Mouse (Mus musculus) embryonic facial prominence, embryonic 12.5 days (tissue): ENCODE results near the gene Sox13. TPM values are rescaled to one million over a fixed set of nuclear protein-coding genes. Genes with fewer than 3 reads are reported as not detected.

Experiments
- ATAC-seq: fragments of 200-750 bp; cut with Nextera tagmentation; 2 replicates; pipeline ENCODE4 v1.8.0; 2017; ENCODE audit not compliant: insufficient number of reproducible peaks, insufficient read depth, low FRiP score, low TSS enrichment
- H3K27ac ChIP-seq: fragments of 300-500 bp; sonication (generic); 2 replicates; pipeline ENCODE4 v1.5.1; 2016; ENCODE audit warnings: mild to moderate bottlenecking
- H3K27me3 ChIP-seq: fragments of 300-500 bp; sonication (generic); 2 replicates; pipeline ENCODE4 v1.6.1; 2016; ENCODE audit warnings: mild to moderate bottlenecking, moderate library complexity
- H3K36me3 ChIP-seq: fragments of 300-500 bp; sonication (generic); 2 replicates; pipeline ENCODE4 v1.6.1; 2016; ENCODE audit warnings: mild to moderate bottlenecking
- H3K4me1 ChIP-seq: fragments of 300-500 bp; sonication (generic); 2 replicates; pipeline ENCODE4 v1.6.1; 2016
- H3K4me2 ChIP-seq: fragments of 300-500 bp; sonication (generic); replicated peaks from 2 replicates; pipeline ENCODE4 v1.6.1; 2016; ENCODE audit warnings: mild to moderate bottlenecking, moderate library complexity
- H3K4me3 ChIP-seq: fragments of 300-500 bp; sonication (generic); 2 replicates; pipeline ENCODE4 v1.5.1; 2016; ENCODE audit warnings: mild to moderate bottlenecking
- H3K9ac ChIP-seq: fragments of 300-500 bp; sonication (generic); 2 replicates; pipeline ENCODE4 v1.6.1; 2016; ENCODE audit warnings: mild to moderate bottlenecking, moderate library complexity
- H3K9me3 ChIP-seq: fragments of 300-500 bp; sonication (generic); 2 replicates; pipeline ENCODE4 v1.6.1; 2016; ENCODE audit warnings: mild to moderate bottlenecking, moderate library complexity
- WGBS: fragments of 180-500 bp; shearing (Covaris S2); methylation state at CpG from one replicate; pipeline ENCODE4 v1.1.7; 2016; 5-methylcytosine and 5-hydroxymethylcytosine counted together
- polyA plus RNA-seq: library from polyadenylated mRNA; unstranded; fragments of >200 nt; fragmentation: Nextera tagmentation; extraction: Ambion mirVana; gene quantifications from 2 replicates; pipeline ENCODE4 v1.2.1, GENCODE M21; 2016

Gene Sox13
- polyA plus RNA-seq, 1 experiment from 2014 or later, result 9.4 TPM

DNA sequence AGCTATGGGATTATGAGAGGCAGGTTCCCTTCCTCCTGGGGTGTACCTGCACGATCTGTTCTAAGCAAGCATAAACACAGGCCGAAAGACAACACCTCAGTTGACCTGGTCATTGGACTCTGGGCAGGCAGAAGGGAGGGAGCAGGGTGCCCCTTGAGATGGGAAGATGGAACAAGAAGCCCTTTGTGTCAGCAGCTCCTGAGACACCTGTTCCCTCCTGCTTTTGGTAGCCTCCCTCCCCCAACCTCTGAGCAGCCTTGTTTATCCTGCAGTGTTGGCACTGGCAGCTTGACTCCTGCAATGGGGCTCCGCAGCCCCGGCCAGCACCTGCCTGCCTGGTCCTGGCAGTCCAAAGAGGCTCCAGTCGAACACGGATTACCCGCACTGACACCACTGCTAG lies 9.1 kb downstream of the Sox13 start:
- no peaks in the 10 kb centered on the region for H3K36me3 ChIP-seq
- no peak overlapping the region for H3K27ac ChIP-seq
- no peak overlapping the region for H3K4me2 ChIP-seq
- H3K9me3 ChIP-seq, result no peaks in the 10 kb centered on the region
- H3K9ac ChIP-seq, result no peak overlapping the region
- H3K4me3 ChIP-seq, result no peak overlapping the region
- H3K27me3 ChIP-seq, result no peaks in the 10 kb centered on the region
- ATAC-seq, result no peak
- H3K4me1 ChIP-seq, result peaks cover 19% of the 10 kb centered on the region
- WGBS, result 41% methylated on average over 7 of the region's 7 CpGs

DNA sequence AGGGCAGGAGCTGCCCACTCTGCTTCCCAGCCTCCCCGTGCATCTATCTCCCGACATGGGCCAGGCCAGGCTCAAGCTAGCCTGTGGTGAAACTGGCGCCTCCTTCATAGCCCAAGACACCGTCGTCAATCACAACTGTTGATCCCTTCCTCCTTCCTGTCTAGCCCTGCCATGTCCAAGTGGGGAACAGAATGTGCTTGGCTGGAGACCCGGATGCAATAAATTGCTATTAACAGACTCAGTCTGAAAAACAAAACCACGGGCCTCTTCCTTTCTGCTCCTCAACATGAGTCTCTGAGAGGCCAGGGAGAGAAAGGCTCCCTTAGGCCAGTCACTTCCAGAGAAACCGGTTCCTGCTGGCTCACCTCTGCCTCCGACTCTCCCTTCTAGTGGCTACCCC lies 11.2 kb downstream of the Sox13 start:
- H3K9ac ChIP-seq, result no peak overlapping the region
- H3K4me3 ChIP-seq, result no peak overlapping the region
- H3K4me2 ChIP-seq, result no peak overlapping the region
- H3K36me3 ChIP-seq, result no peaks in the 10 kb centered on the region
- H3K9me3 ChIP-seq, result no peaks in the 10 kb centered on the region
- no peak overlapping the region for H3K27ac ChIP-seq
- H3K4me1 ChIP-seq, result peaks cover 25% of the 10 kb centered on the region
- no peaks in the 10 kb centered on the region for H3K27me3 ChIP-seq
- no peak for ATAC-seq
- WGBS, result 79% methylated on average over 9 of the region's 9 CpGs

GRCm38 (mm10) chr1:133411506-133412147 lies 12.6 kb downstream of the Sox13 start:
- Histone ChIP-seq H3K4me1 (peaks cover 19% of the 10 kb centered on the region), H3K4me3 (no peak overlapping the region), H3K9me3 (no peaks in the 10 kb centered on the region), H3K9ac (no peak overlapping the region), H3K36me3 (no peaks in the 10 kb centered on the region), H3K27ac (no peak overlapping the region), H3K4me2 (no peak overlapping the region), H3K27me3 (no peaks in the 10 kb centered on the region)
- no peak for ATAC-seq
- WGBS, result 83% methylated on average over 8 of the region's 8 CpGs

DNA sequence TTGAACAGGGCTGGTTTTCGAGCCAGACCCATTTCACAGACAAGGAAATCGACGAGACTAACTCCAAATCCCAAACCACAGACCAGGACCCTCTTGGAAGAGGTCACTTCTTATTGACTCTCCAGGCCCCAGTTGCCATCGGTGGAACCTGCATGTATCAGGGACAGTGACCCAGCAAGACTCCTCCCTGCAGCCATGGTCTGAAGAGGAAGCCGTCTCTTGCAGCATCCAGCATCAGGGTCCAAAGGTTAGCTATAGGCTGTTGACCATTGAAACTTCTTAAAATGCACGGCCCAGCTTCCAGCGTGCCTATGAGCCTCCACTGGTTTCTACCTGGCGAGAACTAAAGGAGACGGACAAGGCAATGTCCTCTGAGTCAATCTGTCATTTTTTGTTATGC lies 14.4 kb downstream of the Sox13 start:
- H3K4me1 ChIP-seq, result peaks cover 16% of the 10 kb centered on the region
- H3K27me3 ChIP-seq, result no peaks in the 10 kb centered on the region
- WGBS, result 53% methylated on average over 9 of the region's 9 CpGs
- H3K27ac ChIP-seq, result no peak overlapping the region
- no peak overlapping the region for H3K4me3 ChIP-seq
- no peak overlapping the region for H3K4me2 ChIP-seq
- H3K9me3 ChIP-seq, result no peaks in the 10 kb centered on the region
- H3K9ac ChIP-seq, result no peak overlapping the region
- no peak for ATAC-seq
- H3K36me3 ChIP-seq, result no peaks in the 10 kb centered on the region

DNA sequence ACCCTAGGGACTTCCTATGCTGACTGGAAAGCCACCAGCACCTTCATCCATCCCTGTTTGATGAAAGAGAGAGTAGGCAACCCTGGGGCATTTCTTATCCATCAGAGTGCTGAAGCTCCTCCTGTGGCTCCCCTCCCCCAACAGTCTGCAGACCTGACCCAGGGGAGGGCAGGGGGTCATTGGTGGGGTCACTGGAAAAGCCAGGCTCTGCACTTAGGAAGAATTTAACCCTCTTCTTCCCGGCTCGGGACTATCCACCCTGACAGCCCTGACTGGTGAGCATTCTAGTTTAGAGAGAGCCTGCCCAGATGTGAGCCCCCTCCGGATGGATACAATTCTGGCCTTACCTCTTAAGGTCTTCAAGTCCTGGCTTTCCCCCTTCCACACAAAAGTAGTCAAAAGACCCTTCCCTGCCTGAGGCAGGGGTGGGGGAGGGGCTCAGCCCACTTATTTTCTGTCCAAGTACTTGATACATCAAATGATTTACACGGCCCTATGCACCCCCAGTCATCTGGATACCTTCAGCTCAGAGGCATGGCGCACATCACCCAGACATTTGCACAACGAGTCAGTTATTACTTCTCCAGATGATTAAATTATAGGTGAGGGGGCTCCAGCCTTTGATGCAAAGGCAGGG lies 15.2 kb downstream of the Sox13 start:
- H3K36me3 ChIP-seq, result no peaks in the 10 kb centered on the region
- no peak overlapping the region for H3K4me3 ChIP-seq
- no peaks in the 10 kb centered on the region for H3K27me3 ChIP-seq
- no peaks in the 10 kb centered on the region for H3K9me3 ChIP-seq
- peaks cover 16% of the 10 kb centered on the region for H3K4me1 ChIP-seq
- WGBS, result 3% methylated on average over 6 of the region's 6 CpGs
- no peak overlapping the region for H3K4me2 ChIP-seq
- no peak overlapping the region for H3K9ac ChIP-seq
- H3K27ac ChIP-seq, result no peak overlapping the region
- no peak for ATAC-seq

GRCm38 (mm10) chr1:133408321-133408720 lies 15.9 kb downstream of the Sox13 start:
- H3K4me2 ChIP-seq, result no peak overlapping the region
- WGBS, result 25% methylated on average over 9 of the region's 9 CpGs
- no peak overlapping the region for H3K9ac ChIP-seq
- H3K27me3 ChIP-seq, result no peaks in the 10 kb centered on the region
- no peaks in the 10 kb centered on the region for H3K9me3 ChIP-seq
- peaks cover 16% of the 10 kb centered on the region for H3K4me1 ChIP-seq
- H3K4me3 ChIP-seq, result no peak overlapping the region
- no peak overlapping the region for H3K27ac ChIP-seq
- no peaks in the 10 kb centered on the region for H3K36me3 ChIP-seq
- ATAC-seq, result no peak

- peak overlapping the region; percentile 36; the same call in 1 of the 2 replicates for H3K27ac ChIP-seq
- H3K27me3 ChIP-seq, result no peaks in the 10 kb centered on the region
- no peak overlapping the region for H3K4me2 ChIP-seq
- H3K9ac ChIP-seq, result no peak overlapping the region
- no peaks in the 10 kb centered on the region for H3K36me3 ChIP-seq
- 61% methylated on average over 6 of the region's 6 CpGs for WGBS
- H3K9me3 ChIP-seq, result no peaks in the 10 kb centered on the region
- peaks cover 16% of the 10 kb centered on the region for H3K4me1 ChIP-seq
- no peak for ATAC-seq
- H3K4me3 ChIP-seq, result no peak overlapping the region
Measured at GRCm38 (mm10) chr1:133407436-133407835, 16.7 kb downstream of the Sox13 start.

- no peak overlapping the region for H3K9ac ChIP-seq
- ATAC-seq, result no peak
- H3K4me3 ChIP-seq, result no peak overlapping the region
- H3K36me3 ChIP-seq, result no peaks in the 10 kb centered on the region
- H3K4me2 ChIP-seq, result no peak overlapping the region
- H3K4me1 ChIP-seq, result peaks cover 16% of the 10 kb centered on the region
- WGBS, result 74% methylated on average over 7 of the region's 7 CpGs
- H3K27ac ChIP-seq, result peak overlapping the region; percentile 36; the same call in 1 of the 2 replicates
- no peaks in the 10 kb centered on the region for H3K27me3 ChIP-seq
- no peaks in the 10 kb centered on the region for H3K9me3 ChIP-seq
Measured at GRCm38 (mm10) chr1:133406614-133407013, 17.6 kb downstream of the Sox13 start.

GRCm38 (mm10) chr1:133404005-133404404 lies 20.2 kb downstream of the Sox13 start:
- Histone ChIP-seq H3K4me1 (peaks cover 11% of the 10 kb centered on the region), H3K9ac (no peak overlapping the region), H3K36me3 (no peaks in the 10 kb centered on the region), H3K27me3 (no peaks in the 10 kb centered on the region), H3K9me3 (no peaks in the 10 kb centered on the region), H3K27ac (no peak overlapping the region), H3K4me2 (no peak overlapping the region), H3K4me3 (no peak overlapping the region)
- ATAC-seq, result no peak
- WGBS, result 87% methylated on average over 4 of the region's 4 CpGs

GRCm38 (mm10) chr1:133400014-133400725 lies 24.0 kb downstream of the Sox13 start:
- WGBS, result 74% methylated on average over 13 of the region's 13 CpGs

DNA sequence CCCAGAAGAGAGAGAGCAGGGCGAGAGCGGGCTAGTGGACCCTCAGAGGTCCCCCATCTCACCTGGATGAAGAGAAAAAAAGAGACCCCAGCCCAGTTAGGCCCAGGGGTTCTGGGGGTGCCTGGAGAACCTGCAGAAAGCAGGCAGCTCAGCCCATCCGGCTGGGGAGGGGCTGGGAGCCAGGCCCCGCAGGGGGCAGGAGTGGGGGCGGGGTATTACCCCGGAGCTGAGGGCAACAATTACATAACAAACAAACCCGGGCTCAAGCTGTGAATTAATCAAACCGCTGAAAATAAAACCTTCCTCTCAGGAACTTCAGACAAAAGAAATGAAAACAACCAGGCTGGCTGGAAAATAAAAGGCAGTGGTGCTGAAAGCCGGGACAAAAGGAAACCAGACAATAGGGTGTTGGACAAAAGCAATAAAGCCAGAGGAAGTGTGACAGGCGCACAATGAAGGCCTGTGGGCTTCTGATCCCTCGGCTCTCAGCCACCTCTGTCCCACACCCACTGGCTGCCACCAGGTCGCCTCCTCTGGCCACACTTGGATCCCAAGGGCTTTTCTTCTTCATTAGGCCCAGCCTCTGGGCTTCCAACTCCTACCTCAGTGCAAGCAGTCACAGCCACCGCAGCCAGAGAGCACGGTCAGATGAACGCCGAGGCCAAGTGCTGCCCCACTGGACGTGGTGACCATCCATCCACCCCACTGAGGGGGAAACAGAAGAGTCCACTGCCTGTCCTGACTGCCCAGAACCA lies 26.5 kb downstream of the Sox13 start:
- peak; percentile 35; the same call in 1 of the 2 replicates for ATAC-seq
- Histone ChIP-seq H3K4me2 (peak overlapping the region; percentile 27; the same call in 1 of the 2 replicates), H3K27me3 (no peaks in the 10 kb centered on the region), H3K27ac (peak overlapping the region; percentile 69), H3K4me1 (peaks cover 11% of the 10 kb centered on the region; the same call in 1 of the 2 replicates), H3K36me3 (no peaks in the 10 kb centered on the region), H3K9me3 (no peaks in the 10 kb centered on the region), H3K9ac (peak overlapping the region; percentile 39; the same call in 1 of the 2 replicates), H3K4me3 (no peak overlapping the region)
- 15% methylated on average over 17 of the region's 17 CpGs for WGBS

More at GRCm38 (mm10) chr1:133400014-133400725, 24.0 kb downstream of the Sox13 start:
- peaks cover 11% of the 10 kb centered on the region; the same call in 1 of the 2 replicates for H3K4me1 ChIP-seq
- no peaks in the 10 kb centered on the region for H3K36me3 ChIP-seq
- no peak overlapping the region for H3K27ac ChIP-seq
- no peaks in the 10 kb centered on the region for H3K9me3 ChIP-seq
- ATAC-seq, result no peak
- no peak overlapping the region for H3K4me3 ChIP-seq
- no peak overlapping the region for H3K9ac ChIP-seq
- H3K4me2 ChIP-seq, result no peak overlapping the region
- H3K27me3 ChIP-seq, result no peaks in the 10 kb centered on the region
